Mouse (Mus musculus): ENCODE data around the gene Ano8.

Gene Ano8

GRCm38 (mm10) chr8:71498816-71499690 is 13.3 kb upstream of the Ano8 start:
- in situ Hi-C loops (cut with MboI; ENCODE audit: low sequenced_read_pairs): no loop called here

GRCm38 (mm10) chr8:71497881-71498501 is 12.2 kb upstream of the Ano8 start:
- in situ Hi-C loops (cut with MboI; ENCODE audit: low sequenced_read_pairs): no loop called here

- in situ Hi-C loops (cut with MboI; ENCODE audit: low sequenced_read_pairs): no loop called here
Measured at GRCm38 (mm10) chr8:71497077-71497645, 11.4 kb upstream of the Ano8 start.

- in situ Hi-C loops (cut with MboI; ENCODE audit: low sequenced_read_pairs): no loop called here
Measured at GRCm38 (mm10) chr8:71496481-71496880, 10.7 kb upstream of the Ano8 start.

GRCm38 (mm10) chr8:71495811-71496210 is 10.0 kb upstream of the Ano8 start:
- in situ Hi-C loops (cut with MboI; ENCODE audit: low sequenced_read_pairs): no loop called here

GRCm38 (mm10) chr8:71495039-71495438 is 9.3 kb upstream of the Ano8 start:
- in situ Hi-C loops (cut with MboI; ENCODE audit: low sequenced_read_pairs): no loop called here

- in situ Hi-C loops (cut with MboI; ENCODE audit: low sequenced_read_pairs): no loop called here
Measured at GRCm38 (mm10) chr8:71488454-71488853, 2.7 kb upstream of the Ano8 start.

GRCm38 (mm10) chr8:71487691-71488445 is 2.1 kb upstream of the Ano8 start, which contains the start of gene Gtpbp3:
Gene Gtpbp3, plus strand, starts transcription at chr8:71488103.
- in situ Hi-C loops (cut with MboI; ENCODE audit: low sequenced_read_pairs): no loop called here

- in situ Hi-C loops (cut with MboI; ENCODE audit: low sequenced_read_pairs): no loop called here
Measured at GRCm38 (mm10) chr8:71486136-71486529, 370 bp upstream of the Ano8 start.

- in situ Hi-C loops (cut with MboI; ENCODE audit: low sequenced_read_pairs): no loop called here
Measured at GRCm38 (mm10) chr8:71484736-71485135, 1.0 kb downstream of the Ano8 start.

- in situ Hi-C loops (cut with MboI; ENCODE audit: low sequenced_read_pairs): no loop called here
Measured at GRCm38 (mm10) chr8:71483932-71484331, 1.8 kb downstream of the Ano8 start.

GRCm38 (mm10) chr8:71478943-71479342 is 6.8 kb downstream of the Ano8 start:
- in situ Hi-C loops (cut with MboI; ENCODE audit: low sequenced_read_pairs): no loop called here

- in situ Hi-C loops (cut with MboI; ENCODE audit: low sequenced_read_pairs): no loop called here
Measured at GRCm38 (mm10) chr8:71477196-71477845, 8.4 kb downstream of the Ano8 start.

GRCm38 (mm10) chr8:71476099-71476940 is 9.4 kb downstream of the Ano8 start:
- in situ Hi-C loops (cut with MboI; ENCODE audit: low sequenced_read_pairs): no loop called here

GRCm38 (mm10) chr8:71475702-71476075 is 10.1 kb downstream of the Ano8 start:
- in situ Hi-C loops (cut with MboI; ENCODE audit: low sequenced_read_pairs): no loop called here

GRCm38 (mm10) chr8:71474785-71475701 is 10.7 kb downstream of the Ano8 start:
- in situ Hi-C loops (cut with MboI; ENCODE audit: low sequenced_read_pairs): no loop called here

- in situ Hi-C loops (cut with MboI; ENCODE audit: low sequenced_read_pairs): no loop called here
Measured at GRCm38 (mm10) chr8:71474344-71474743, 11.4 kb downstream of the Ano8 start.

- in situ Hi-C loops (cut with MboI; ENCODE audit: low sequenced_read_pairs): no loop called here
Measured at GRCm38 (mm10) chr8:71472601-71473386, 13.0 kb downstream of the Ano8 start.

Measured in CH12F3 (cell line).